Mouse (Mus musculus) cerebellum, adult 2 months (tissue): ENCODE measurements around the gene Zbtb8os. TPM values are rescaled to one million over a fixed set of nuclear protein-coding genes. Genes with fewer than 3 reads are reported as not detected.

Source experiments
- DNase-seq, 2 experiments: peaks; one replicate each; pipeline ENCODE4 v3.0.0; 2021
- H3K27ac ChIP-seq: fragments of 200-500 bp; 2 replicates; pipeline ENCODE4 v1.5.1; 2012; ENCODE audit warnings: low read length, control low read depth, inconsistent platforms; ENCODE audit not compliant: insufficient read depth
- H3K27me3 ChIP-seq: fragments of 200-500 bp; 2 replicates; pipeline ENCODE4 v1.6.1; 2012; ENCODE audit warnings: inconsistent platforms, mild to moderate bottlenecking, low read length, moderate library complexity; ENCODE audit not compliant: control insufficient read depth, insufficient read depth
- H3K4me1 ChIP-seq: fragments of 200-500 bp; 2 replicates; pipeline ENCODE4 v1.6.1; 2011; ENCODE audit warnings: low read length; ENCODE audit not compliant: control insufficient read depth, insufficient read depth
- H3K4me3 ChIP-seq: fragments of 200-500 bp; replicated peaks from 2 replicates; pipeline ENCODE3; 2011; ENCODE audit warnings: mild to moderate bottlenecking, low read depth, low read length, control low read depth; ENCODE audit not compliant: insufficient read depth
- CTCF ChIP-seq: fragments of 200-500 bp; IDR thresholded peaks from 2 replicates; pipeline ENCODE4 v1.5.1; 2011; ENCODE audit warnings: low read depth, mild to moderate bottlenecking, control low read depth, low read length, moderate library complexity, borderline replicate concordance; ENCODE audit not compliant: insufficient read depth
- POLR2A ChIP-seq: fragments of 200-500 bp; IDR thresholded peaks from 2 replicates; pipeline ENCODE4 v1.6.1; 2011; ENCODE audit warnings: low read length, control low read depth, borderline replicate concordance; ENCODE audit not compliant: insufficient read depth
- WGBS: fragments of 180-500 bp; shearing (Covaris S2); methylation state at CpG from one replicate; pipeline ENCODE4 v1.1.7; 2018; 5-methylcytosine and 5-hydroxymethylcytosine counted together
- polyA plus RNA-seq: library from polyadenylated mRNA; depleted of rRNA; stranded (reverse); fragments of >200 nt; gene quantifications from 2 replicates; pipeline ENCODE4 v1.2.3, GENCODE M21; 2012; rRNA removed

The Zbtb8os gene
- polyA plus RNA-seq, 1 experiment: 35.3 TPM

DNA sequence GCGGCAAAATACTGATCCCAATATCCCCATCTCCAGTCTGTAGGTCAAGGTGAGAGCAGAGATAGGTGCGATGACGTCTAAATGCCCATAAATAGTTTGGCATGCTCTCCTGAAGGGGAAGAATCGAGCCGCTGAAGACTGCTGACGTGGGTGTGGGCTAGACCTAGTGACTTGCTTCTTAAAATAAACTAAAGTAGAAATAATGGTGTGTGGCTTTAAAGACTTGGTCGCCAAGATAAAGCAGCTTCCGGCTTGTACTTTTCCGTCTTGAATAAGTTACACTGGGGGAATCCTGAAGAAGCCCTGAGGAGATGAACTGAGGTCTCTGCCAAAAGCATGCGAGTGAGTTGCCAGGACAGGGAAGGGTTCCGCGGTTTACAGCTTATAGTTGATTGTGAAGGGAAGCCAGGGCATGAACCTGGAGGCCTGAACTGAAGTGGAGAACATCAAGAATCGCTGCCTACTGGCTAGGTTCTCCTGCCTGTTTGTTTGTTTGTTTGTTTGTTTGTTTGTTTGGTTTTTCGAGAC, 54.8 kb downstream of the Zbtb8os start:
- WGBS: 63% methylated on average over 14 of the region's 14 CpGs
- TF ChIP-seq POLR2A (no peak), CTCF (no peak)
- H3K4me3 ChIP-seq: no peak overlapping the region
- H3K4me1 ChIP-seq: no peaks in the 10 kb centered on the region
- no peak overlapping the region for H3K27ac ChIP-seq
- no peaks in the 10 kb centered on the region for H3K27me3 ChIP-seq
- no peak for DNase-seq

DNA sequence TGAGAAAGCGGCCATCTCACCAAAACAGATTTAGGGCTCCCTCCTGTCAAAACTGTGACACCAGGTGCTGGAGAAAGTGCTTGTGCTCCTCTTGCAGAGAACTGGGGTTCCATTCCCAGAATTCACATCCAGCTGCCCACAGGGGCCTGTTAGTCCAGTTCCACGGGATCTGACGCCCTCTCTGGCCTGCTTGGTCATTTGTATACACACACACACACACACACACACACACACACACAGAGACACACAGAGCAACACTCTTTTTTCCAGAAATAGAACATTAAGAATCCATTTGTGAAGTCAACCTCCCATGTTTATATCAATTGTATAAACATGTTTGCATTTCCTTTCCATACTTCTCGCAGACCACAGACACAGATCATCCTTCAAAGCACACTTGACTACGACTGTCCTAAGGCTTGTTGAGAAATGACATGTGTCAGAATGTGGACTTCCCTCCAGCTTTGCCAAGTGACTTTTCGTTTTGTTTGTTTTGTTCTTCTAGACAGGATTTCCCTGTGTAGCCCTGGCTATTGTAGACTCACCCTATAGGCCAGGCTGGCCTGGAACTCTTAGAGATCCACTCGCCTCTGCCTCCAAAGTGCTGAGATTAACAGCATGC, 55.6 kb downstream of the Zbtb8os start:
- H3K4me3 ChIP-seq: no peak overlapping the region
- no peaks in the 10 kb centered on the region for H3K27me3 ChIP-seq
- TF ChIP-seq CTCF (no peak), POLR2A (no peak)
- H3K27ac ChIP-seq: no peak overlapping the region
- H3K4me1 ChIP-seq: no peaks in the 10 kb centered on the region
- WGBS: 86% methylated on average over 7 of the region's 7 CpGs
- DNase-seq: no peak

- Histone ChIP-seq H3K4me1 (no peaks in the 10 kb centered on the region), H3K27ac (no peak overlapping the region), H3K27me3 (no peaks in the 10 kb centered on the region), H3K4me3 (no peak overlapping the region)
- WGBS: 15% methylated on average over 12 of the region's 12 CpGs
- TF ChIP-seq POLR2A (no peak), CTCF (no peak)
- DNase-seq: no peak
Measured at GRCm38 (mm10) chr4:129394089-129394870, 58.8 kb downstream of the Zbtb8os start.

GRCm38 (mm10) chr4:129396960-129397359, 61.5 kb downstream of the Zbtb8os start:
- Histone ChIP-seq H3K27ac (no peak overlapping the region), H3K4me3 (no peak overlapping the region), H3K4me1 (no peaks in the 10 kb centered on the region), H3K27me3 (no peaks in the 10 kb centered on the region)
- no peak for TF ChIP-seq POLR2A
- no peak for TF ChIP-seq CTCF
- DNase-seq: no peak
- WGBS: 86% methylated on average over 3 of the region's 3 CpGs

- Histone ChIP-seq H3K4me3 (no peak overlapping the region), H3K27ac (no peak overlapping the region), H3K27me3 (no peaks in the 10 kb centered on the region), H3K4me1 (no peaks in the 10 kb centered on the region)
- TF ChIP-seq POLR2A (no peak), CTCF (no peak)
- no peak for DNase-seq
- WGBS: 84% methylated on average over 4 of the region's 4 CpGs
Measured at GRCm38 (mm10) chr4:129399813-129400212, 64.3 kb downstream of the Zbtb8os start.

Other genes with a start within 250 kb of the Zbtb8os start
- gene Tmem54, start 230.1 kb upstream of the Zbtb8os start, polyA plus RNA-seq: 0.16 TPM in 2 replicates
- 148 and 176 TPM in 2 replicates for gene Hpca, start 213.7 kb upstream of the Zbtb8os start, polyA plus RNA-seq
- 192 TPM in 2 replicates for gene Fndc5, start 198.7 kb upstream of the Zbtb8os start, polyA plus RNA-seq
- 28.5 and 31.3 TPM in 2 replicates for gene S100pbp, start 146.0 kb upstream of the Zbtb8os start, polyA plus RNA-seq
- 104 and 107 TPM in 2 replicates for gene Yars, start 145.9 kb upstream of the Zbtb8os start, polyA plus RNA-seq
- gene C77080, start 74.3 kb upstream of the Zbtb8os start, polyA plus RNA-seq: 15.6 and 18.5 TPM in 2 replicates
- gene Sync, start 48.1 kb upstream of the Zbtb8os start, polyA plus RNA-seq: 1.00 and 1.4 TPM in 2 replicates
- gene Rbbp4, start 325 bp upstream of the Zbtb8os start, polyA plus RNA-seq: 70.9 and 73.7 TPM in 2 replicates
- 10.6 and 12.9 TPM in 2 replicates for gene Zbtb8a, start 42.4 kb downstream of the Zbtb8os start, polyA plus RNA-seq
- 2.1 and 2.2 TPM in 2 replicates for gene Zbtb8b, start 105.2 kb downstream of the Zbtb8os start, polyA plus RNA-seq
- 33.9 and 37.3 TPM in 2 replicates for gene Bsdc1, start 125.9 kb downstream of the Zbtb8os start, polyA plus RNA-seq
- 0.16 TPM in 2 replicates for gene Tssk3, start 155.3 kb downstream of the Zbtb8os start, polyA plus RNA-seq
- 0.67 and 0.92 TPM in 2 replicates for gene Fam229a, start 155.5 kb downstream of the Zbtb8os start, polyA plus RNA-seq
- gene Marcksl1, start 177.9 kb downstream of the Zbtb8os start, polyA plus RNA-seq: 68.0 and 70.0 TPM in 2 replicates
- gene Hdac1, start 207.0 kb downstream of the Zbtb8os start, polyA plus RNA-seq: 61.5 and 66.8 TPM in 2 replicates
- 0.92 and 1.00 TPM in 2 replicates for gene Lck, start 237.9 kb downstream of the Zbtb8os start, polyA plus RNA-seq
- 0.26 and 0.40 TPM in 2 replicates for gene Fam167b, start 242.9 kb downstream of the Zbtb8os start, polyA plus RNA-seq